Mouse (Mus musculus) telencephalon, adult 2 months (tissue): ENCODE results near the gene Phxr2.

Source experiments
- DNase-seq: peaks from one replicate; pipeline ENCODE4 v3.0.0-alpha.2; 2011; ENCODE audit warnings: low read depth, low spot score

Gene Phxr2

GRCm38 (mm10) chr10:99132595-99133272 lies 6.6 kb upstream of the Phxr2 start:
- no peak for DNase-seq

GRCm38 (mm10) chr10:99132189-99132588 lies 6.1 kb upstream of the Phxr2 start:
- no peak for DNase-seq

- no peak for DNase-seq
Observed at GRCm38 (mm10) chr10:99131298-99131697, 5.2 kb upstream of the Phxr2 start.

- DNase-seq, result no peak
Observed at GRCm38 (mm10) chr10:99130611-99131010, 4.5 kb upstream of the Phxr2 start.

GRCm38 (mm10) chr10:99127691-99128261 lies 1.7 kb upstream of the Phxr2 start:
- DNase-seq, result no peak

- DNase-seq, result no peak
Observed at GRCm38 (mm10) chr10:99126954-99127353, 829 bp upstream of the Phxr2 start.

GRCm38 (mm10) chr10:99119471-99119870 lies 6.7 kb downstream of the Phxr2 start:
- DNase-seq, result no peak

- DNase-seq, result no peak
Observed at GRCm38 (mm10) chr10:99118697-99119096, 7.4 kb downstream of the Phxr2 start.

- no peak for DNase-seq
Observed at GRCm38 (mm10) chr10:99117876-99118275, 8.2 kb downstream of the Phxr2 start.

- DNase-seq, result no peak
Observed at GRCm38 (mm10) chr10:99116650-99117615, 9.2 kb downstream of the Phxr2 start.

- DNase-seq, result no peak
Observed at GRCm38 (mm10) chr10:99116237-99116632, 9.9 kb downstream of the Phxr2 start.

GRCm38 (mm10) chr10:99115471-99116236 lies 10.5 kb downstream of the Phxr2 start:
- no peak for DNase-seq

GRCm38 (mm10) chr10:99114295-99114694 lies 11.8 kb downstream of the Phxr2 start:
- DNase-seq, result no peak

- DNase-seq, result no peak
Observed at GRCm38 (mm10) chr10:99113533-99113932, 12.6 kb downstream of the Phxr2 start.

- no peak for DNase-seq
Observed at GRCm38 (mm10) chr10:99108431-99108982, 17.6 kb downstream of the Phxr2 start.

- DNase-seq, result peak; percentile 42
Observed at GRCm38 (mm10) chr10:99107964-99108363, 18.2 kb downstream of the Phxr2 start, which contains the start of gene Galnt4. Gene Galnt4, plus strand, starts transcription at chr10:99108159.

GRCm38 (mm10) chr10:99106703-99107631 lies 19.2 kb downstream of the Phxr2 start, which contains the start of gene Poc1b:
Gene Poc1b, plus strand, starts transcription at chr10:99107036.
- DNase-seq, result peak; percentile 72

GRCm38 (mm10) chr10:99106311-99106702 lies 19.8 kb downstream of the Phxr2 start:
- no peak for DNase-seq

GRCm38 (mm10) chr10:99105522-99105921 lies 20.6 kb downstream of the Phxr2 start:
- no peak for DNase-seq

- DNase-seq, result peak; percentile 36
Observed at GRCm38 (mm10) chr10:99097374-99097773, 28.8 kb downstream of the Phxr2 start.
